Mouse (Mus musculus): ENCODE data around the gene Clip3. TPM values are rescaled to one million over a fixed set of nuclear protein-coding genes. Genes with fewer than 3 reads are reported as not detected.

The Clip3 gene
- polyA plus RNA-seq, 1 experiment from 2014 or later = 14.9 TPM

- no peak for ATAC-seq (ENCODE audit: extremely low read depth, insufficient number of reproducible peaks, low FRiP score, low TSS enrichment)
- H3K27ac ChIP-seq (replicated peaks) = peak overlapping the region; percentile 66
- 45% methylated on average over 15 of the region's 15 CpGs for WGBS
- no peak overlapping the region for H3K9ac ChIP-seq
- H3K4me3 ChIP-seq = no peak overlapping the region
- H3K9me3 ChIP-seq = 0 out of 2 replicates have a peak, but pooled peaks cover 4% of the 10 kb centered on the region
- H3K4me2 ChIP-seq = no peak overlapping the region
- no peaks in the 10 kb centered on the region for H3K36me3 ChIP-seq
- H3K27me3 ChIP-seq (replicated peaks) = no peaks in the 10 kb centered on the region
- H3K4me1 ChIP-seq = peaks cover 34% of the 10 kb centered on the region
These were observed 35.6 kb downstream of the Clip3 start for GRCm38 (mm10) chr7:30327140-30327539.

GRCm38 (mm10) chr7:30328379-30328778 is 36.9 kb downstream of the Clip3 start:
- Histone ChIP-seq H3K27me3 (replicated peaks) (no peaks in the 10 kb centered on the region), H3K27ac (replicated peaks) (no peak overlapping the region), H3K4me3 (no peak overlapping the region), H3K36me3 (no peaks in the 10 kb centered on the region), H3K4me1 (peaks cover 37% of the 10 kb centered on the region), H3K9ac (no peak overlapping the region), H3K9me3 (0 out of 2 replicates have a peak, but pooled peaks cover 4% of the 10 kb centered on the region), H3K4me2 (no peak overlapping the region)
- 53% methylated on average over 10 of the region's 10 CpGs for WGBS
- no peak for ATAC-seq (ENCODE audit: extremely low read depth, insufficient number of reproducible peaks, low FRiP score, low TSS enrichment)

GRCm38 (mm10) chr7:30331887-30332286 is 40.4 kb downstream of the Clip3 start:
- H3K27me3 ChIP-seq (replicated peaks) = peaks cover 18% of the 10 kb centered on the region
- WGBS = 9% methylated on average over 13 of the region's 13 CpGs
- H3K9ac ChIP-seq = peak overlapping the region; percentile 5; the same call in 1 of the 2 replicates
- ATAC-seq (ENCODE audit: extremely low read depth, insufficient number of reproducible peaks, low FRiP score, low TSS enrichment) = no peak
- H3K4me1 ChIP-seq = peaks cover 48% of the 10 kb centered on the region
- H3K36me3 ChIP-seq = no peaks in the 10 kb centered on the region
- no peaks in the 10 kb centered on the region for H3K9me3 ChIP-seq
- peak overlapping the region; percentile 14; the same call in 1 of the 2 replicates for H3K4me3 ChIP-seq
- H3K27ac ChIP-seq (replicated peaks) = peak overlapping the region; percentile 84; the same call in 1 of the 2 replicates
- H3K4me2 ChIP-seq = peak overlapping the region; percentile 46

GRCm38 (mm10) chr7:30332622-30333259 is 41.2 kb downstream of the Clip3 start:
- 50% methylated on average over 18 of the region's 18 CpGs for WGBS

GRCm38 (mm10) chr7:30333436-30333835 is 41.9 kb downstream of the Clip3 start:
- Histone ChIP-seq H3K9ac (peak overlapping the region; percentile 33; the same call in 1 of the 2 replicates), H3K27ac (replicated peaks) (peak overlapping the region; percentile 84), H3K4me1 (peaks cover 37% of the 10 kb centered on the region), H3K9me3 (no peaks in the 10 kb centered on the region), H3K4me3 (no peak overlapping the region), H3K27me3 (replicated peaks) (peaks cover 26% of the 10 kb centered on the region), H3K36me3 (no peaks in the 10 kb centered on the region), H3K4me2 (peak overlapping the region; percentile 46)
- WGBS = 5% methylated on average over 4 of the region's 4 CpGs
- peak; percentile 69 for ATAC-seq (ENCODE audit: extremely low read depth, insufficient number of reproducible peaks, low FRiP score, low TSS enrichment)

More at GRCm38 (mm10) chr7:30332622-30333259, 41.2 kb downstream of the Clip3 start:
- H3K4me3 ChIP-seq = no peak overlapping the region
- no peaks in the 10 kb centered on the region for H3K9me3 ChIP-seq
- no peaks in the 10 kb centered on the region for H3K36me3 ChIP-seq
- H3K27ac ChIP-seq (replicated peaks) = peak overlapping the region; percentile 84
- H3K9ac ChIP-seq = peak overlapping the region; percentile 5; the same call in 1 of the 2 replicates
- no peak for ATAC-seq (ENCODE audit: extremely low read depth, insufficient number of reproducible peaks, low FRiP score, low TSS enrichment)
- H3K4me1 ChIP-seq = peaks cover 43% of the 10 kb centered on the region
- H3K27me3 ChIP-seq (replicated peaks) = peaks cover 20% of the 10 kb centered on the region
- H3K4me2 ChIP-seq = peak overlapping the region; percentile 46

- H3K4me1 ChIP-seq = peaks cover 32% of the 10 kb centered on the region
- peak overlapping the region; percentile 2; the same call in 1 of the 2 replicates for H3K9ac ChIP-seq
- no peak overlapping the region for H3K4me2 ChIP-seq
- ATAC-seq (ENCODE audit: extremely low read depth, insufficient number of reproducible peaks, low FRiP score, low TSS enrichment) = no peak
- H3K27me3 ChIP-seq (replicated peaks) = peaks cover 37% of the 10 kb centered on the region
- H3K27ac ChIP-seq (replicated peaks) = no peak overlapping the region
- 60% methylated on average over 5 of the region's 5 CpGs for WGBS
- no peak overlapping the region for H3K4me3 ChIP-seq
- H3K9me3 ChIP-seq = no peaks in the 10 kb centered on the region
- no peaks in the 10 kb centered on the region for H3K36me3 ChIP-seq
These were observed 43.0 kb downstream of the Clip3 start for GRCm38 (mm10) chr7:30334563-30334962.

GRCm38 (mm10) chr7:30335688-30336087 is 44.2 kb downstream of the Clip3 start:
- H3K27me3 ChIP-seq (replicated peaks) = peaks cover 44% of the 10 kb centered on the region

GRCm38 (mm10) chr7:30336384-30336783 is 44.9 kb downstream of the Clip3 start:
- no peaks in the 10 kb centered on the region for H3K36me3 ChIP-seq
- ATAC-seq (ENCODE audit: extremely low read depth, insufficient number of reproducible peaks, low FRiP score, low TSS enrichment) = no peak
- peak overlapping the region; percentile 24; the same call in 1 of the 2 replicates for H3K4me2 ChIP-seq
- no peaks in the 10 kb centered on the region for H3K9me3 ChIP-seq
- no peak overlapping the region for H3K27ac ChIP-seq (replicated peaks)
- WGBS = 4% methylated on average over 9 of the region's 9 CpGs
- H3K9ac ChIP-seq = no peak overlapping the region
- peaks cover 32% of the 10 kb centered on the region for H3K4me1 ChIP-seq
- no peak overlapping the region for H3K4me3 ChIP-seq
- peaks cover 51% of the 10 kb centered on the region for H3K27me3 ChIP-seq (replicated peaks)

More at GRCm38 (mm10) chr7:30335688-30336087, 44.2 kb downstream of the Clip3 start:
- ATAC-seq (ENCODE audit: extremely low read depth, insufficient number of reproducible peaks, low FRiP score, low TSS enrichment) = no peak
- WGBS = 78% methylated on average over 6 of the region's 6 CpGs
- peaks cover 32% of the 10 kb centered on the region for H3K4me1 ChIP-seq
- no peak overlapping the region for H3K9ac ChIP-seq
- no peaks in the 10 kb centered on the region for H3K9me3 ChIP-seq
- no peaks in the 10 kb centered on the region for H3K36me3 ChIP-seq
- H3K4me2 ChIP-seq = no peak overlapping the region
- H3K27ac ChIP-seq (replicated peaks) = no peak overlapping the region
- H3K4me3 ChIP-seq = no peak overlapping the region

- no peak for ATAC-seq (ENCODE audit: extremely low read depth, insufficient number of reproducible peaks, low FRiP score, low TSS enrichment)
- WGBS = 65% methylated on average over 5 of the region's 5 CpGs
- no peaks in the 10 kb centered on the region for H3K36me3 ChIP-seq
These were observed 48.0 kb downstream of the Clip3 start for GRCm38 (mm10) chr7:30339432-30340109.

GRCm38 (mm10) chr7:30346635-30347379 is 55.3 kb downstream of the Clip3 start:
- H3K36me3 ChIP-seq = no peaks in the 10 kb centered on the region
- no peak overlapping the region for H3K27ac ChIP-seq (replicated peaks)
- ATAC-seq (ENCODE audit: extremely low read depth, insufficient number of reproducible peaks, low FRiP score, low TSS enrichment) = no peak
- no peak overlapping the region for H3K4me3 ChIP-seq
- 22% methylated on average over 21 of the region's 21 CpGs for WGBS
- H3K4me2 ChIP-seq = no peak overlapping the region
- H3K27me3 ChIP-seq (replicated peaks) = peaks cover 81% of the 10 kb centered on the region
- H3K4me1 ChIP-seq = no peaks in the 10 kb centered on the region
- no peaks in the 10 kb centered on the region for H3K9me3 ChIP-seq
- no peak overlapping the region for H3K9ac ChIP-seq

More at GRCm38 (mm10) chr7:30339432-30340109, 48.0 kb downstream of the Clip3 start:
- Histone ChIP-seq H3K9me3 (no peaks in the 10 kb centered on the region), H3K4me1 (peaks cover 1% of the 10 kb centered on the region), H3K4me2 (no peak overlapping the region), H3K27ac (replicated peaks) (no peak overlapping the region), H3K4me3 (no peak overlapping the region), H3K27me3 (replicated peaks) (peaks cover 72% of the 10 kb centered on the region), H3K9ac (no peak overlapping the region)

- no peaks in the 10 kb centered on the region for H3K36me3 ChIP-seq
- peaks cover 81% of the 10 kb centered on the region for H3K27me3 ChIP-seq (replicated peaks)
- no peaks in the 10 kb centered on the region for H3K4me1 ChIP-seq
- no peak overlapping the region for H3K4me3 ChIP-seq
- H3K9me3 ChIP-seq = no peaks in the 10 kb centered on the region
- H3K4me2 ChIP-seq = no peak overlapping the region
- H3K27ac ChIP-seq (replicated peaks) = no peak overlapping the region
- no peak overlapping the region for H3K9ac ChIP-seq
- no peak for ATAC-seq (ENCODE audit: extremely low read depth, insufficient number of reproducible peaks, low FRiP score, low TSS enrichment)
- 2% methylated on average over 30 of the region's 30 CpGs for WGBS
These were observed 56.3 kb downstream of the Clip3 start for GRCm38 (mm10) chr7:30347828-30348227.

Measured in heart, embryonic 13.5 days (tissue).